Mouse (Mus musculus) myocyte (in vitro differentiated cells): Measurements from ENCODE around the gene Lpp. TPM values are rescaled to one million over a fixed set of nuclear protein-coding genes. Genes with fewer than 3 reads are reported as not detected.

ENCODE experiments used
- H3K27me3 ChIP-seq: one replicate; pipeline ENCODE4 v1.6.1; 2011; ENCODE audit not compliant: control insufficient read depth, insufficient read depth, insufficient read length
- H3K36me3 ChIP-seq: one replicate; pipeline ENCODE4 v1.6.1; 2011; ENCODE audit not compliant: control insufficient read depth, insufficient read depth
- H3K4me2 ChIP-seq: one replicate; pipeline ENCODE4 v1.6.1; 2011; ENCODE audit warnings: low read depth, control low read depth
- H3K4me3 ChIP-seq: one replicate; pipeline ENCODE4 v1.5.1; 2011; ENCODE audit warnings: mild to moderate bottlenecking, control low read depth, moderate library complexity
- H3K79me2 ChIP-seq: one replicate; pipeline ENCODE4 v1.6.1; 2011; ENCODE audit not compliant: control insufficient read depth, insufficient read depth
- H3ac ChIP-seq: one replicate; pipeline ENCODE4 v1.6.1; 2011; ENCODE audit not compliant: control insufficient read depth, insufficient read length
- CEBPB ChIP-seq: IDR thresholded peaks from 2 replicates; pipeline ENCODE4 v1.6.1; 2011; ENCODE audit warnings: mild to moderate bottlenecking, moderate library complexity; ENCODE audit not compliant: poor library complexity, insufficient read depth, severe bottlenecking
- E2F4 ChIP-seq: IDR thresholded peaks from one replicate; pipeline ENCODE4 v1.6.1; 2011; ENCODE audit warnings: mild to moderate bottlenecking, control low read depth, moderate library complexity; ENCODE audit not compliant: insufficient read depth
- MAX ChIP-seq: IDR thresholded peaks from one replicate; pipeline ENCODE4 v1.6.1; 2011; ENCODE audit warnings: low read depth, mild to moderate bottlenecking, control low read depth
- MYOD1 ChIP-seq, 3 experiments: IDR thresholded peaks; one replicate each; pipeline ENCODE4 v1.6.1; 2011; ENCODE audit warnings: control low read depth in 2 of 3, low read depth in 2 of 3, mild to moderate bottlenecking in 2 of 3, moderate library complexity in 1 of 3; ENCODE audit not compliant: insufficient read length in 2 of 3, control insufficient read depth in 1 of 3
- MYOG ChIP-seq, 3 experiments: IDR thresholded peaks; one replicate each; pipeline ENCODE4 v1.6.1; 2011; ENCODE audit warnings: control low read depth in 2 of 3, low read depth in 2 of 3, mild to moderate bottlenecking in 2 of 3; ENCODE audit not compliant: insufficient read length in 2 of 3, control insufficient read depth in 1 of 3, insufficient read depth in 1 of 3
- POLR2A ChIP-seq: IDR thresholded peaks from one replicate; pipeline ENCODE4 v1.6.1; 2011; ENCODE audit warnings: low read depth, mild to moderate bottlenecking, control low read depth, moderate library complexity; ENCODE audit not compliant: insufficient read length
- POLR2AphosphoS2 ChIP-seq: IDR thresholded peaks from one replicate; pipeline ENCODE4 v1.6.1; 2011; ENCODE audit warnings: low read depth, control low read depth; ENCODE audit not compliant: insufficient read length
- REST ChIP-seq: IDR thresholded peaks from one replicate; pipeline ENCODE4 v1.6.1; 2011; ENCODE audit warnings: mild to moderate bottlenecking, control low read depth, moderate library complexity; ENCODE audit not compliant: insufficient read depth, insufficient read length
- SRF ChIP-seq: IDR thresholded peaks from one replicate; pipeline ENCODE4 v1.6.1; 2011; ENCODE audit warnings: low read depth; ENCODE audit not compliant: control insufficient read depth, insufficient read length
- TCF12 ChIP-seq: IDR thresholded peaks from one replicate; pipeline ENCODE4 v1.6.1; 2011; ENCODE audit warnings: mild to moderate bottlenecking, control low read depth; ENCODE audit not compliant: poor library complexity, insufficient read depth, severe bottlenecking
- TCF3 ChIP-seq: IDR thresholded peaks from one replicate; pipeline ENCODE4 v1.6.1; 2011; ENCODE audit warnings: low read depth, control low read depth; ENCODE audit not compliant: insufficient read length
- USF1 ChIP-seq: IDR thresholded peaks from one replicate; pipeline ENCODE4 v1.6.1; 2011; ENCODE audit warnings: low read depth, mild to moderate bottlenecking, control low read depth, moderate library complexity
- polyA plus RNA-seq: library from polyadenylated mRNA; unstranded; fragments of >200 nt; fragmentation: generic; extraction: Trizol; gene quantifications from one replicate; pipeline ENCODE4 v1.2.1, GENCODE M21; 2012; ENCODE audit warnings: missing spikeins

The Lpp gene
- polyA plus RNA-seq, 1 experiment = 4.8 TPM

- no peak overlapping the region for H3K4me3 ChIP-seq
- H3ac ChIP-seq = no peak overlapping the region
- peak overlapping the region; percentile 42 for H3K4me2 ChIP-seq
- H3K27me3 ChIP-seq = no peaks in the 10 kb centered on the region
- peaks cover 28% of the 10 kb centered on the region for H3K79me2 ChIP-seq
- no peaks in the 10 kb centered on the region for H3K36me3 ChIP-seq
- TF ChIP-seq TCF12 (no peak), CEBPB (no peak), POLR2A (no peak), MYOG (IDR thresholded peaks at IDR 0.05; ENCODE audit: control insufficient read depth in 1 of 3, insufficient read depth in 1 of 3, insufficient read length in 2 of 3, low read depth in 2 of 3) (peak in 1 of 3 experiments; percentile 22), POLR2AphosphoS2 (no peak), SRF (peak; percentile 93), MYOD1 (IDR thresholded peaks at IDR 0.05; ENCODE audit: control insufficient read depth in 1 of 3, insufficient read length in 2 of 3, low read depth in 2 of 3) (peak; percentile 55 to 59 (median 57)), USF1 (no peak)
These were observed 51.5 kb downstream of the Lpp start for GRCm38 (mm10) chr16:24444818-24445217.

GRCm38 (mm10) chr16:24445473-24445872, 52.2 kb downstream of the Lpp start:
- H3K4me2 ChIP-seq = peak overlapping the region; percentile 42
- H3K36me3 ChIP-seq = no peaks in the 10 kb centered on the region
- H3K4me3 ChIP-seq = no peak overlapping the region
- H3K27me3 ChIP-seq = no peaks in the 10 kb centered on the region
- no peak for TF ChIP-seq MYOD1 (IDR thresholded peaks at IDR 0.05; ENCODE audit: control insufficient read depth in 1 of 3, insufficient read length in 2 of 3, low read depth in 2 of 3)
- TF ChIP-seq TCF12 = no peak
- no peak for TF ChIP-seq MYOG (IDR thresholded peaks at IDR 0.05; ENCODE audit: control insufficient read depth in 1 of 3, insufficient read depth in 1 of 3, insufficient read length in 2 of 3, low read depth in 2 of 3)
- no peak for TF ChIP-seq TCF3
- TF ChIP-seq CEBPB = no peak
- no peak for TF ChIP-seq SRF
- TF ChIP-seq REST = no peak
- TF ChIP-seq MAX = no peak
- no peak for TF ChIP-seq USF1
- no peak for TF ChIP-seq POLR2A
- no peak for TF ChIP-seq E2F4
- no peak for TF ChIP-seq POLR2AphosphoS2
- H3ac ChIP-seq = no peak overlapping the region
- peaks cover 30% of the 10 kb centered on the region for H3K79me2 ChIP-seq

- no peak overlapping the region for H3K4me2 ChIP-seq
- H3K4me3 ChIP-seq = no peak overlapping the region
- H3K36me3 ChIP-seq = no peaks in the 10 kb centered on the region
- H3ac ChIP-seq = no peak overlapping the region
- H3K79me2 ChIP-seq = peaks cover 35% of the 10 kb centered on the region
- TF ChIP-seq MYOD1 (IDR thresholded peaks at IDR 0.05; ENCODE audit: control insufficient read depth in 1 of 3, insufficient read length in 2 of 3, low read depth in 2 of 3) (no peak), TCF3 (no peak), POLR2A (no peak), E2F4 (no peak), CEBPB (no peak), TCF12 (no peak), MAX (no peak), USF1 (no peak)
- no peaks in the 10 kb centered on the region for H3K27me3 ChIP-seq
These were observed 53.1 kb downstream of the Lpp start for GRCm38 (mm10) chr16:24446449-24446848.

GRCm38 (mm10) chr16:24447666-24448492, 54.6 kb downstream of the Lpp start:
- Histone ChIP-seq H3K27me3 (no peaks in the 10 kb centered on the region), H3K36me3 (no peaks in the 10 kb centered on the region), H3ac (no peak overlapping the region), H3K4me2 (peak overlapping the region; percentile 70), H3K4me3 (peak overlapping the region; percentile 3), H3K79me2 (peaks cover 49% of the 10 kb centered on the region)
- TF ChIP-seq SRF (peak; percentile 89), MYOG (IDR thresholded peaks at IDR 0.05; ENCODE audit: control insufficient read depth in 1 of 3, insufficient read depth in 1 of 3, insufficient read length in 2 of 3, low read depth in 2 of 3) (no peak)

- peaks cover 55% of the 10 kb centered on the region for H3K79me2 ChIP-seq
- H3K4me2 ChIP-seq = peak overlapping the region; percentile 70
- TF ChIP-seq MYOG (IDR thresholded peaks at IDR 0.05; ENCODE audit: control insufficient read depth in 1 of 3, insufficient read depth in 1 of 3, insufficient read length in 2 of 3, low read depth in 2 of 3) (no peak), POLR2A (no peak), MAX (no peak), REST (no peak), E2F4 (no peak), POLR2AphosphoS2 (no peak), SRF (no peak), TCF3 (no peak), CEBPB (no peak), TCF12 (no peak), MYOD1 (IDR thresholded peaks at IDR 0.05; ENCODE audit: control insufficient read depth in 1 of 3, insufficient read length in 2 of 3, low read depth in 2 of 3) (no peak), USF1 (no peak)
- no peaks in the 10 kb centered on the region for H3K27me3 ChIP-seq
- peak overlapping the region; percentile 3 for H3K4me3 ChIP-seq
- no peaks in the 10 kb centered on the region for H3K36me3 ChIP-seq
- no peak overlapping the region for H3ac ChIP-seq
These were observed 55.2 kb downstream of the Lpp start for GRCm38 (mm10) chr16:24448493-24448845.
